Mouse (Mus musculus): ENCODE data around the gene Hist1h2bg.

GRCm38 (mm10) chr13:23564482-23564881 is 6.7 kb upstream of the Hist1h2bg start:
- TF ChIP-seq EP300 (IDR thresholded peaks at IDR 0.05; ENCODE audit: low read depth) (no peak), CTCF (IDR thresholded peaks at IDR 0.05; ENCODE audit: low read depth) (no peak)

All from heart, postnatal 0 days (tissue).